ENCODE assay signal across 11 mouse cellular contexts in the genomic region with DNA sequence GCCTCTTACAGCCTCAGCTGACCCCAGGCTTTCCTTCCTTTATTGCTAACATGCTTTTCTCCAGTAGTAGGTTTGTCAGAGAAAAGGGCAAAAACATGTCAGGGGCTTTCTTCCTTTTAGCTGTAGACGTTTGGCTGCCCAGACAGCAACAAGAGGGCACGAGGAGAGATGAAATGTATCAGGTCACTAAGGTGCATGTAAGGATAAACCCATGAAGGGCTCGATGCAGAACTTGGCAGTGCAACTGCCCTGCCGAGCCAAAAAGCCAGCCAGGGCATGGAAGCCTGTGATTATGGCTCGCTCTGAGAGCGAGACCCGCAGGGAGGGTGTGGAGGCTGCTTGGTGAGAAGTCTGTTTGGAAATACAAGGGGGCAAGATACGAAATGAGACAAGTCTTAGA.
DNase-seq lines count a peak whose midpoint lies in the region; ATAC-seq and TF ChIP-seq lines count a peak whose summit lies in the region.
"Had no signal": no experiment of that assay in that cellular context is flagged by ENCODE, and none has a peak within 500 bp of the region (broad histone marks: within the 10 kb centered on the region; RNA-seq: fewer than 3 reads in every experiment).

No protein-coding gene starts in this region.

- no peaks in the 10 kb centered on the region for H3K27me3 ChIP-seq in hindbrain, embryonic 10.5 days (ENCODE audit: insufficient read depth, poor library complexity, severe bottlenecking)
- no peaks in the 10 kb centered on the region for H3K27me3 ChIP-seq in hindbrain, embryonic 11.5 days (ENCODE audit: control insufficient read depth, insufficient read depth, low read length)
- H3K27me3 ChIP-seq in heart, embryonic 16.5 days (ENCODE audit: control insufficient read depth, insufficient read depth, low read length) = no peaks in the 10 kb centered on the region
- no peaks in the 10 kb centered on the region for H3K27me3 ChIP-seq in kidney, embryonic 14.5 days (ENCODE audit: control insufficient read depth, insufficient read depth, low read length)
- H3K27me3 ChIP-seq: CH12.LX had no signal

- H3K4me1 ChIP-seq in hindbrain, embryonic 10.5 days (replicated peaks) = peaks cover 23% of the 10 kb centered on the region
- H3K4me1 ChIP-seq in hindbrain, embryonic 11.5 days (replicated peaks; ENCODE audit: control insufficient read depth, insufficient read depth, low read length) = no peaks in the 10 kb centered on the region; the same call in 1 of the 2 replicates
- no peaks in the 10 kb centered on the region for H3K4me1 ChIP-seq in cortical plate, adult 2 months (ENCODE audit: control insufficient read depth, insufficient read depth, low read length)
- H3K4me1 ChIP-seq in heart, embryonic 16.5 days (ENCODE audit: control insufficient read depth, insufficient read depth, low read length) = peaks cover 4% of the 10 kb centered on the region; the same call in 1 of the 2 replicates
- H3K4me1 ChIP-seq in kidney, embryonic 14.5 days (ENCODE audit: control insufficient read depth, insufficient read depth, low read length) = no peaks in the 10 kb centered on the region

- 83% methylated on average over 8 of the region's 8 CpGs for WGBS in hindbrain, embryonic 10.5 days
- WGBS in hindbrain, embryonic 11.5 days = 81% methylated on average over 8 of the region's 8 CpGs
- WGBS in heart, embryonic 16.5 days = 45% methylated on average over 8 of the region's 8 CpGs
- WGBS in kidney, embryonic 14.5 days = 67% methylated on average over 8 of the region's 8 CpGs

- no peak for TF ChIP-seq POLR2A in cortical plate, adult 2 months (IDR thresholded peaks at IDR 0.05; ENCODE audit: extremely low read depth, insufficient read depth, low read length)

- DNase-seq in hindbrain, embryonic 10.5 days (ENCODE audit: low spot score) = no peak
- no peak for DNase-seq in hindbrain, embryonic 11.5 days (ENCODE audit: low spot score)
- peak; percentile 79 for DNase-seq in brain, adult 2 months (ENCODE audit: low read depth, low spot score)
- no peak for DNase-seq in left cerebral cortex, adult 11 months (ENCODE audit: low spot score)
- DNase-seq in right cerebral cortex, postnatal 25 days = no peak
- DNase-seq: thymus, postnatal 36 days had no signal

- H3K9ac ChIP-seq in hindbrain, embryonic 11.5 days (ENCODE audit: low read depth, low read length) = no peak overlapping the region
- peak overlapping the region; percentile 4; the same call in 1 of the 2 replicates for H3K9ac ChIP-seq in heart, embryonic 16.5 days (ENCODE audit: low read length)
- H3K9ac ChIP-seq in kidney, embryonic 14.5 days (ENCODE audit: low read depth, low read length) = no peak overlapping the region

- ATAC-seq in hindbrain, embryonic 11.5 days (ENCODE audit: low FRiP score) = no peak
- no peak for ATAC-seq in heart, embryonic 16.5 days (replicated peaks; ENCODE audit: extremely low read depth, insufficient read depth, low FRiP score)
- no peak for ATAC-seq in kidney, embryonic 14.5 days (ENCODE audit: low FRiP score, low TSS enrichment)

- 0 out of 2 replicates have a peak overlapping the region, but pooled peaks have one; percentile 16 for H3K27ac ChIP-seq in hindbrain, embryonic 10.5 days
- H3K27ac ChIP-seq in hindbrain, embryonic 11.5 days (ENCODE audit: low read depth, low read length) = no peak overlapping the region
- H3K27ac ChIP-seq in cortical plate, adult 2 months (ENCODE audit: insufficient read depth, low read length) = peak overlapping the region; percentile 37; the same call in 1 of the 2 replicates
- H3K27ac ChIP-seq in heart, embryonic 16.5 days (ENCODE audit: low read length) = no peak overlapping the region; the same call in 1 of the 2 replicates
- H3K27ac ChIP-seq in kidney, embryonic 14.5 days (ENCODE audit: low read depth, low read length) = no peak overlapping the region
- H3K27ac ChIP-seq: macrophage had no signal

- TF ChIP-seq CTCF in cortical plate, adult 2 months (IDR thresholded peaks at IDR 0.05; ENCODE audit: extremely low read depth, insufficient read depth, low read length) = no peak

- H3K36me3 ChIP-seq in hindbrain, embryonic 10.5 days = no peaks in the 10 kb centered on the region
- H3K36me3 ChIP-seq in hindbrain, embryonic 11.5 days (ENCODE audit: control insufficient read depth, insufficient read depth, low read length) = no peaks in the 10 kb centered on the region
- H3K36me3 ChIP-seq in heart, embryonic 16.5 days (ENCODE audit: control insufficient read depth, insufficient read depth) = no peaks in the 10 kb centered on the region
- no peaks in the 10 kb centered on the region for H3K36me3 ChIP-seq in kidney, embryonic 14.5 days (ENCODE audit: control insufficient read depth, insufficient read depth, low read length)

- H3K4me3 ChIP-seq in hindbrain, embryonic 10.5 days = no peak overlapping the region
- H3K4me3 ChIP-seq in hindbrain, embryonic 11.5 days (ENCODE audit: low read depth, low read length) = no peak overlapping the region
- H3K4me3 ChIP-seq in cortical plate, adult 2 months (ENCODE audit: insufficient read depth, low read length) = no peak overlapping the region
- no peak overlapping the region for H3K4me3 ChIP-seq in heart, embryonic 16.5 days (ENCODE audit: low read length)
- H3K4me3 ChIP-seq in kidney, embryonic 14.5 days (ENCODE audit: low read length) = no peak overlapping the region

- no peak overlapping the region for H3K4me2 ChIP-seq in hindbrain, embryonic 11.5 days (replicated peaks; ENCODE audit: low read depth, low read length)
- peak overlapping the region; percentile 27; the same call in 1 of the 2 replicates for H3K4me2 ChIP-seq in heart, embryonic 16.5 days (ENCODE audit: low read depth, low read length)
- H3K4me2 ChIP-seq in kidney, embryonic 14.5 days (replicated peaks; ENCODE audit: low read depth, low read length) = no peak overlapping the region

- no peaks in the 10 kb centered on the region for H3K9me3 ChIP-seq in hindbrain, embryonic 10.5 days
- no peaks in the 10 kb centered on the region for H3K9me3 ChIP-seq in hindbrain, embryonic 11.5 days (ENCODE audit: control insufficient read depth, low read length)
- no peaks in the 10 kb centered on the region for H3K9me3 ChIP-seq in heart, embryonic 16.5 days (replicated peaks; ENCODE audit: control insufficient read depth, low read length)
- no peaks in the 10 kb centered on the region for H3K9me3 ChIP-seq in kidney, embryonic 14.5 days (ENCODE audit: control insufficient read depth, low read length)

Comparison
In these comparisons a context has a peak if more than half of its experiments do, and no peak if none do; other contexts are left out.
1. H3K27ac ChIP-seq: peak in hindbrain, embryonic 10.5 days (single experiment) and cortical plate, adult 2 months (single experiment); none in hindbrain, embryonic 11.5 days (single experiment), heart, embryonic 16.5 days (single experiment) and kidney, embryonic 14.5 days (single experiment).